Mouse (Mus musculus): ENCODE measurements around the gene Pon1. TPM values are rescaled to one million over a fixed set of nuclear protein-coding genes. Genes with fewer than 3 reads are reported as not detected.
"Not testable (repeated sequence)": the region's sequence is repeated elsewhere in the genome, so short reads cannot be mapped to it uniquely, and the experiment has no call there.

Gene Pon1
- 0.07 and 0.22 TPM in 2 replicates for polyA plus RNA-seq (2012; rRNA removed)

- DNase-seq (ENCODE audit: low read depth, low spot score) = no peak
- 63% methylated on average over 5 of the region's 5 CpGs for whole genome bisulfite sequencing
Measured at GRCm38 (mm10) chr6:5193693-5194092, at the start of gene Pon1. TSS of gene Pon1 (minus strand) at chr6:5193946.

- no peak for DNase-seq (ENCODE audit: low read depth, low spot score)
- WGBS = 68% methylated on average over 3 of the region's 3 CpGs
Measured at GRCm38 (mm10) chr6:5238799-5239198, 45.1 kb upstream of the Pon1 start.

GRCm38 (mm10) chr6:5237510-5237909 lies 43.8 kb upstream of the Pon1 start:
- 60% methylated on average over 4 of the region's 4 CpGs for WGBS
- no peak for DNase-seq (ENCODE audit: low read depth, low spot score)

GRCm38 (mm10) chr6:5236843-5237371 lies 43.2 kb upstream of the Pon1 start:
- no peak for DNase-seq (ENCODE audit: low read depth, low spot score)
- WGBS = 90% methylated on average over 8 of the region's 8 CpGs

- WGBS = 71% methylated on average over 3 of the region's 3 CpGs
Measured at GRCm38 (mm10) chr6:5234563-5234962, 40.8 kb upstream of the Pon1 start.

GRCm38 (mm10) chr6:5233812-5234211 lies 40.1 kb upstream of the Pon1 start:
- 98% methylated on average over 1 of the region's 1 CpGs for whole genome bisulfite sequencing
- no peak for DNase-seq (ENCODE audit: low read depth, low spot score)

More at GRCm38 (mm10) chr6:5234563-5234962, 40.8 kb upstream of the Pon1 start:
- no peak for DNase-seq (ENCODE audit: low read depth, low spot score)

- WGBS = 93% methylated on average over 4 of the region's 4 CpGs
Measured at GRCm38 (mm10) chr6:5232022-5232421, 38.3 kb upstream of the Pon1 start.

GRCm38 (mm10) chr6:5230261-5230660 lies 36.5 kb upstream of the Pon1 start:
- WGBS = 70% methylated on average over 5 of the region's 5 CpGs
- no peak for DNase-seq (ENCODE audit: low read depth, low spot score)

More at GRCm38 (mm10) chr6:5232022-5232421, 38.3 kb upstream of the Pon1 start:
- DNase-seq (ENCODE audit: low read depth, low spot score) = no peak

- not testable (repeated sequence) for DNase-seq (ENCODE audit: low read depth, low spot score)
- WGBS = 90% methylated on average over 2 of the region's 2 CpGs
Measured at GRCm38 (mm10) chr6:5223551-5223950, 29.8 kb upstream of the Pon1 start.

GRCm38 (mm10) chr6:5222080-5222479 lies 28.3 kb upstream of the Pon1 start:
- WGBS = 83% methylated on average over 3 of the region's 3 CpGs
- no peak for DNase-seq (ENCODE audit: low read depth, low spot score)

- 80% methylated on average over 4 of the region's 4 CpGs for WGBS
- peak; percentile 32 for DNase-seq (ENCODE audit: low read depth, low spot score)
Measured at GRCm38 (mm10) chr6:5218190-5218589, 24.4 kb upstream of the Pon1 start.

GRCm38 (mm10) chr6:5207817-5208216 lies 14.1 kb upstream of the Pon1 start:
- WGBS = 75% methylated on average over 2 of the region's 2 CpGs
- no peak for DNase-seq (ENCODE audit: low read depth, low spot score)

- 60% methylated on average over 3 of the region's 3 CpGs for WGBS
- DNase-seq (ENCODE audit: low read depth, low spot score) = no peak
Measured at GRCm38 (mm10) chr6:5199916-5200315, 6.2 kb upstream of the Pon1 start.

GRCm38 (mm10) chr6:5199376-5199905 lies 5.7 kb upstream of the Pon1 start:
- no peak for DNase-seq (ENCODE audit: low read depth, low spot score)
- WGBS = 86% methylated on average over 8 of the region's 8 CpGs

- 72% methylated on average over 5 of the region's 5 CpGs for WGBS
- no peak for DNase-seq (ENCODE audit: low read depth, low spot score)
Measured at GRCm38 (mm10) chr6:5198590-5198989, 4.8 kb upstream of the Pon1 start.

GRCm38 (mm10) chr6:5190761-5191160 lies 3.0 kb downstream of the Pon1 start:
- DNase-seq (ENCODE audit: low read depth, low spot score) = no peak
- WGBS = 78% methylated on average over 4 of the region's 4 CpGs

GRCm38 (mm10) chr6:5189507-5189906 lies 4.2 kb downstream of the Pon1 start:
- no peak for DNase-seq (ENCODE audit: low read depth, low spot score)
- WGBS = 16% methylated on average over 4 of the region's 4 CpGs

GRCm38 (mm10) chr6:5188938-5189337 lies 4.8 kb downstream of the Pon1 start:
- no peak for DNase-seq (ENCODE audit: low read depth, low spot score)
- whole genome bisulfite sequencing = 65% methylated on average over 6 of the region's 6 CpGs

GRCm38 (mm10) chr6:5188036-5188435 lies 5.7 kb downstream of the Pon1 start:
- no peak for DNase-seq (ENCODE audit: low read depth, low spot score)
- WGBS = 78% methylated on average over 5 of the region's 5 CpGs

GRCm38 (mm10) chr6:5187586-5187985 lies 6.2 kb downstream of the Pon1 start:
- no peak for DNase-seq (ENCODE audit: low read depth, low spot score)
- 77% methylated on average over 6 of the region's 6 CpGs for WGBS

- 82% methylated on average over 7 of the region's 7 CpGs for WGBS
- DNase-seq (ENCODE audit: low read depth, low spot score) = no peak
Measured at GRCm38 (mm10) chr6:5186229-5186950, 7.4 kb downstream of the Pon1 start.

Data from large intestine, adult 2 months (tissue).